Mouse (Mus musculus) urinary bladder, adult 2 months (tissue): ENCODE data around the gene Cercam. TPM values are rescaled to one million over a fixed set of nuclear protein-coding genes. Genes with fewer than 3 reads are reported as not detected.
"Not testable (repeated sequence)": the region's sequence is repeated elsewhere in the genome, so short reads cannot be mapped to it uniquely, and the experiment has no call there.

Source experiments
- DNase-seq: peaks from one replicate; pipeline ENCODE4 v3.0.0; 2022; ENCODE audit warnings: low spot score
- polyA plus RNA-seq: library from polyadenylated mRNA; depleted of rRNA; stranded (reverse); fragments of >200 nt; gene quantifications from 2 replicates; pipeline ENCODE4 v1.2.3, GENCODE M21; 2012; rRNA removed

Cercam gene
- polyA plus RNA-seq, 1 experiment = 44.7 TPM

GRCm38 (mm10) chr2:29898081-29898480, 29.1 kb downstream of the Cercam start:
- no peak for DNase-seq

GRCm38 (mm10) chr2:29902194-29902593, 33.2 kb downstream of the Cercam start:
- no peak for DNase-seq

GRCm38 (mm10) chr2:29908171-29908570, 39.2 kb downstream of the Cercam start:
- not testable (repeated sequence) for DNase-seq

- DNase-seq = no peak
Measured at GRCm38 (mm10) chr2:29910042-29910441, 41.1 kb downstream of the Cercam start.

- DNase-seq = no peak
Measured at GRCm38 (mm10) chr2:29917621-29918020, 48.7 kb downstream of the Cercam start.

- no peak for DNase-seq
Measured at GRCm38 (mm10) chr2:29922011-29922410, 53.0 kb downstream of the Cercam start.

- DNase-seq = no peak
Measured at GRCm38 (mm10) chr2:29926542-29926941, 57.6 kb downstream of the Cercam start.

- DNase-seq = no peak
Measured at GRCm38 (mm10) chr2:29930506-29930905, 61.5 kb downstream of the Cercam start.

GRCm38 (mm10) chr2:29931194-29931593, 62.2 kb downstream of the Cercam start:
- DNase-seq = no peak

Other genes starting within 250 kb of the Cercam start
- gene Rapgef1, start 249.4 kb upstream of the Cercam start, polyA plus RNA-seq = 29.0 and 34.9 TPM in 2 replicates
- not detected in 2 replicates for gene Gm13420, start 117.5 kb upstream of the Cercam start, polyA plus RNA-seq
- gene Gm13547, start 109.9 kb upstream of the Cercam start, polyA plus RNA-seq = not detected in 2 replicates
- 24.3 and 25.7 TPM in 2 replicates for gene Coq4, start 81.7 kb upstream of the Cercam start, polyA plus RNA-seq
- gene Trub2, start 80.7 kb upstream of the Cercam start, polyA plus RNA-seq = 21.6 and 26.1 TPM in 2 replicates
- gene Slc27a4, start 66.5 kb upstream of the Cercam start, polyA plus RNA-seq = 30.0 and 33.6 TPM in 2 replicates
- 36.8 and 46.5 TPM in 2 replicates for gene Urm1, start 49.1 kb upstream of the Cercam start, polyA plus RNA-seq
- gene Odf2, start 20.1 kb downstream of the Cercam start, polyA plus RNA-seq = 41.9 and 48.8 TPM in 2 replicates
- 34.0 and 38.4 TPM in 2 replicates for gene Gle1, start 66.3 kb downstream of the Cercam start, polyA plus RNA-seq
- 206 and 215 TPM in 2 replicates for gene Sptan1, start 96.4 kb downstream of the Cercam start, polyA plus RNA-seq
- 17.6 and 18.0 TPM in 2 replicates for gene Wdr34, start 179.7 kb downstream of the Cercam start, polyA plus RNA-seq
- gene Set, start 188.2 kb downstream of the Cercam start, polyA plus RNA-seq = 114 and 146 TPM in 2 replicates
- 18.6 and 22.3 TPM in 2 replicates for gene Pkn3, start 208.5 kb downstream of the Cercam start, polyA plus RNA-seq
- 31.5 and 40.7 TPM in 2 replicates for gene Zdhhc12, start 224.5 kb downstream of the Cercam start, polyA plus RNA-seq